ENCODE assay signal across 13 mouse cellular contexts in the genomic region with DNA sequence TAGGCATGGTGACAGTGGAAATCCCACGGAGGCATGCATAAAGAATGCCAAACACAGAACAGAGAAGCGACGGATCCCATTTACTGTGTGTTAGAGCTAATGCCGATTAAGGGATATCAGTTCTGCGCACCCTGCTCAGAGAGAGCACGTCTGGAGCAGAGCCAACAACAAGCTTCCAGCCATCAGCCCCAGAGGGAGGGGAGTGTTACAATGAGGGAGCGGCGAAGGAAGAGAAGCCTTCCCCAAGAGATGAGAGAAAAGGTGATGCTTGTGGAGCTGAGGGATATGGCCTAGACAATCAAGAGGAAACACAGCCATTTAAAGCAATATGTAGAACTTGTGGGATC.
DNase-seq lines count a peak whose midpoint lies in the region; ATAC-seq lines count a peak whose summit lies in the region.
"Had no signal": no experiment of that assay in that cellular context is flagged by ENCODE, and none has a peak within 500 bp of the region (broad histone marks: within the 10 kb centered on the region; RNA-seq: fewer than 3 reads in every experiment).

No protein-coding gene starts in this region.

- H3K9ac ChIP-seq in hindbrain, embryonic 16.5 days (ENCODE audit: low read depth, low read length) = no peak overlapping the region
- H3K9ac ChIP-seq: liver, embryonic 13.5 days had no signal

- no peaks in the 10 kb centered on the region for H3K36me3 ChIP-seq in hindbrain, embryonic 10.5 days
- H3K36me3 ChIP-seq in hindbrain, embryonic 16.5 days (ENCODE audit: control insufficient read depth, insufficient read depth, low read length) = no peaks in the 10 kb centered on the region
- H3K36me3 ChIP-seq: G1E; liver, embryonic 13.5 days had no signal

- no peak overlapping the region for H3K4me2 ChIP-seq in hindbrain, embryonic 16.5 days (ENCODE audit: low read length)
- H3K4me2 ChIP-seq: liver, embryonic 13.5 days had no signal

- peaks cover 12% of the 10 kb centered on the region; the same call in 1 of the 2 replicates for H3K4me1 ChIP-seq in hindbrain, embryonic 10.5 days (replicated peaks)
- no peaks in the 10 kb centered on the region; the same call in 1 of the 2 replicates for H3K4me1 ChIP-seq in hindbrain, embryonic 16.5 days (ENCODE audit: control insufficient read depth, insufficient read depth, low read depth, low read length)
- H3K4me1 ChIP-seq: liver, embryonic 13.5 days had no signal

- DNase-seq in embryo, embryonic 11 days = peak; percentile 8
- DNase-seq in embryo, embryonic 10.5 days (ENCODE audit: low spot score) = no peak
- DNase-seq in hindbrain, embryonic 10.5 days (ENCODE audit: low spot score) = no peak
- peak; percentile 4 for DNase-seq in right cerebral cortex, postnatal 14 days
- no peak for DNase-seq in right cerebral cortex, postnatal 4 days
- no peak for DNase-seq in adrenal gland, adult 2 months
- no peak for DNase-seq in frontal cortex, adult 2 months (ENCODE audit: extremely low spot score in 1 of 2, low spot score in 1 of 2)
- DNase-seq: liver, embryonic 13.5 days; spleen, adult 18-20 months; thymus, postnatal 14 days had no signal

- H3K9me3 ChIP-seq in hindbrain, embryonic 10.5 days = 0 out of 2 replicates have a peak, but pooled peaks cover 2% of the 10 kb centered on the region
- peaks cover 2% of the 10 kb centered on the region; the same call in 1 of the 2 replicates for H3K9me3 ChIP-seq in hindbrain, embryonic 16.5 days (ENCODE audit: control insufficient read depth, low read length)
- H3K9me3 ChIP-seq: G1E; liver, embryonic 13.5 days had no signal

- 59% methylated on average over 8 of the region's 8 CpGs for WGBS in hindbrain, embryonic 10.5 days
- WGBS in hindbrain, embryonic 16.5 days = 34% methylated on average over 8 of the region's 8 CpGs

- ATAC-seq in hindbrain, embryonic 16.5 days = no peak
- ATAC-seq: intestine, postnatal 0 days had no signal

- no peak overlapping the region for H3K4me3 ChIP-seq in hindbrain, embryonic 10.5 days
- no peak overlapping the region for H3K4me3 ChIP-seq in hindbrain, embryonic 16.5 days (ENCODE audit: low read length)
- H3K4me3 ChIP-seq: liver, embryonic 13.5 days had no signal

- no peaks in the 10 kb centered on the region for H3K27me3 ChIP-seq in hindbrain, embryonic 10.5 days (ENCODE audit: insufficient read depth, poor library complexity, severe bottlenecking)
- no peaks in the 10 kb centered on the region for H3K27me3 ChIP-seq in hindbrain, embryonic 16.5 days (replicated peaks; ENCODE audit: control insufficient read depth, insufficient read depth, low read length)
- H3K27me3 ChIP-seq: liver, embryonic 13.5 days had no signal

- 0 out of 2 replicates have a peak overlapping the region, but pooled peaks have one; percentile 13 for H3K27ac ChIP-seq in hindbrain, embryonic 10.5 days
- no peak overlapping the region for H3K27ac ChIP-seq in hindbrain, embryonic 16.5 days (ENCODE audit: low read depth, low read length)
- H3K27ac ChIP-seq: liver, embryonic 13.5 days had no signal

Comparison
In these comparisons a context has a peak if more than half of its experiments do, and no peak if none do; other contexts are left out.
1. DNase-seq: peak in embryo, embryonic 11 days (single experiment) and right cerebral cortex, postnatal 14 days (single experiment); none in embryo, embryonic 10.5 days (single experiment), hindbrain, embryonic 10.5 days (single experiment), right cerebral cortex, postnatal 4 days (single experiment), adrenal gland, adult 2 months (single experiment) and frontal cortex, adult 2 months (0 of 2).